Mouse (Mus musculus) embryonic fibroblast, embryonic 13.5 days (primary cell): ENCODE measurements at regions not wholly inside any gene's neighbourhood (a gene's known extent, or its start where the extent isn't known, plus 50 kb on each side); places are given as distances from the start of the nearest gene placed in this dataset.

Source experiments
- CTCF ChIP-seq: IDR thresholded peaks from 2 replicates; pipeline ENCODE4 v1.5.1; 2011; ENCODE audit warnings: mild to moderate bottlenecking, control low read depth, low read length, moderate library complexity, borderline replicate concordance; ENCODE audit not compliant: insufficient read depth
- POLR2A ChIP-seq: IDR thresholded peaks from 2 replicates; pipeline ENCODE4 v1.6.1; 2011; ENCODE audit warnings: low read depth, mild to moderate bottlenecking, control low read depth, low read length, moderate library complexity

- no peak for TF ChIP-seq CTCF
- no peak for TF ChIP-seq POLR2A
These were observed 457.8 kb upstream of the Tusc1 start for GRCm38 (mm10) chr4:93793104-93793503.
